Mouse (Mus musculus) liver, postnatal 0 days (tissue): ENCODE measurements around the gene Cep95. TPM values are rescaled to one million over a fixed set of nuclear protein-coding genes. Genes with fewer than 3 reads are reported as not detected.
A peak's percentile ranks its signal among the peaks of the same experiment; 100 is the strongest.

Experiments used
- ATAC-seq: fragments of 200-750 bp; cut with Nextera tagmentation; 2 replicates; pipeline ENCODE4 v1.8.0; 2017; ENCODE audit warnings: mild to moderate bottlenecking, moderate library complexity
- DNase-seq: peaks from one replicate; pipeline ENCODE4 v3.0.0-alpha.2; 2016
- H3K27ac ChIP-seq: fragments of 300-500 bp; sonication (generic); 2 replicates; pipeline ENCODE4 v1.5.1; 2014; ENCODE audit warnings: antibody characterized with exemption, moderate library complexity, mild to moderate bottlenecking, low read depth
- H3K27me3 ChIP-seq: fragments of 300-500 bp; sonication (generic); 2 replicates; pipeline ENCODE4 v1.6.1; 2014; ENCODE audit warnings: low read length, control low read depth, mixed read lengths; ENCODE audit not compliant: insufficient read depth
- H3K36me3 ChIP-seq: fragments of 300-500 bp; sonication (generic); replicated peaks from 2 replicates; pipeline ENCODE4 v1.6.1; 2014; ENCODE audit warnings: mild to moderate bottlenecking, control low read depth, low read length, moderate library complexity, mixed read lengths; ENCODE audit not compliant: insufficient read depth
- H3K4me1 ChIP-seq: fragments of 300-500 bp; sonication (generic); 2 replicates; pipeline ENCODE4 v1.6.1; 2014; ENCODE audit warnings: antibody characterized with exemption, mild to moderate bottlenecking, control low read depth; ENCODE audit not compliant: insufficient read depth
- H3K4me2 ChIP-seq: fragments of 300-500 bp; sonication (generic); 2 replicates; pipeline ENCODE4 v1.6.1; 2014; ENCODE audit warnings: low read depth, mild to moderate bottlenecking, low read length, moderate library complexity, mixed read lengths
- H3K4me3 ChIP-seq: fragments of 300-500 bp; sonication (generic); 2 replicates; pipeline ENCODE4 v1.5.1; 2014; ENCODE audit warnings: low read depth, low read length
- H3K9ac ChIP-seq: fragments of 300-500 bp; sonication (generic); replicated peaks from 2 replicates; pipeline ENCODE4 v1.6.1; 2014; ENCODE audit warnings: mild to moderate bottlenecking, moderate library complexity
- H3K9me3 ChIP-seq: fragments of 300-500 bp; sonication (generic); 2 replicates; pipeline ENCODE4 v1.6.1; 2016; ENCODE audit warnings: mild to moderate bottlenecking, control low read depth, low read length, mixed read lengths
- CTCF ChIP-seq: sonication (generic); IDR thresholded peaks from 2 replicates; pipeline ENCODE4 v1.5.1; 2016; ENCODE audit warnings: antibody characterized with exemption, low read depth
- EP300 ChIP-seq: IDR thresholded peaks from 2 replicates; pipeline ENCODE4 v1.6.1; 2016; ENCODE audit warnings: antibody characterized with exemption, low read depth, mild to moderate bottlenecking
- WGBS: fragments of 180-500 bp; shearing (Covaris S2); extraction: QIAGEN DNeasy Blood & Tissue Kit; methylation state at CpG from one replicate; pipeline ENCODE4 v1.1.7; 2014; ENCODE audit not compliant: insufficient replicate concordance; 5-methylcytosine and 5-hydroxymethylcytosine counted together
- polyA plus RNA-seq: library from polyadenylated mRNA; unstranded; fragments of >200 nt; fragmentation: Nextera tagmentation; extraction: Ambion mirVana; gene quantifications from 2 replicates; pipeline ENCODE4 v1.2.1, GENCODE M21; 2015

Gene Cep95
- polyA plus RNA-seq, 1 experiment from 2014 or later, result 5.1 TPM

- no peak overlapping the region for H3K9ac ChIP-seq
- 74% methylated on average over 1 of the region's 1 CpGs for WGBS
Observed at GRCm38 (mm10) chr11:106785043-106785442, 4.0 kb upstream of the Cep95 start.

DNA sequence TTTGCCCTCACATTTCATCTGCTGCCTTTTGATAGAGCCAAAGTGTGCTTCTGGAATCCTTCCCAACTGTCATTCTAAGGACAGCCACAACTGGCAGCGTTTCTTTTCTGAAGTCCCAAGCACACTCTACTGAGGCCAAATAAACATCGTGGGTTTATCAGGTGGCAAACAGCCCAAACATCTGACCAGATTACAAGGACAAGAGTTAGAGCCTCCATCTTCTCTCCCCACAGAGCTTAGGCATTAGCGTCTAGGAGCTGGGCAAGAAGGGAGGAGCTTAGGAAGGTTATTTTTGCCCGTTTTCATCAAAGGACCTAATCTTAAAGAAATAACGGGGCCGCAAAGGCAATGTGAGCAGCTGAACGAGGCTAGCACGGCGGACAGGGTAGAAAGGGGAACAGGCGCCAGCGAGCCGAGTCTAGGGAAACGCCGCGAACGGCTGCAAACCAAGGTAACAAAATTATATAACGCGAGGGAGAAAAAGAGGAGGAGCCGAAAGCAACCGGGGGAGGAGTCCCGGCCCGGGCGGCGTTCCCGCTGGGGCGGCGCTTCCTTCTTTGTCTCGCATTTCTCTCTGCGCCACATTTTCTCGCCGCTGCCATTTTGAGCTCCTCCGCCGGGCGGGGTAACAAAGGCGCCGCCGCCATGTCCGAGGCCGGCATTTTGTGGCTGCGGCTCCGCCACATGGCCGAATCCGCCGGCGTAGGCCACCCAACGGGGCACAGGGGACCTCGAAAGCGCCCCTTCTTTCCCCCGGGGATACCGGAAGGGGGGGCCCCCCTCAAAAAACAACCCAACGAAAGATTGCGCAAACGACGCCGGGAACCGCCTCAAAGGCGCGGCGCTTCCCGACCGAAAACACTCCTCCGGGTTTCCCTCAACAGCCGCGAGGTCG is 1.7 kb upstream of the Cep95 start:
- Histone ChIP-seq H3K36me3 (peaks cover 48% of the 10 kb centered on the region), H3K9ac (peak overlapping the region; percentile 99), H3K4me3 (peak overlapping the region; percentile 93), H3K4me1 (peaks cover 21% of the 10 kb centered on the region), H3K4me2 (peak overlapping the region; percentile 79), H3K9me3 (no peaks in the 10 kb centered on the region), H3K27ac (peak overlapping the region; percentile 100), H3K27me3 (no peaks in the 10 kb centered on the region)
- DNase-seq (peak; percentile 94), ATAC-seq (peak; percentile 28)
- 0% methylated on average over 65 of the region's 65 CpGs for WGBS
- TF ChIP-seq EP300 (no peak), CTCF (no peak)

More at GRCm38 (mm10) chr11:106785043-106785442, 4.0 kb upstream of the Cep95 start:
- no peak for DNase-seq
- Histone ChIP-seq H3K4me1 (peaks cover 19% of the 10 kb centered on the region), H3K27me3 (no peaks in the 10 kb centered on the region), H3K4me3 (no peak overlapping the region), H3K4me2 (no peak overlapping the region), H3K36me3 (peaks cover 66% of the 10 kb centered on the region), H3K9me3 (no peaks in the 10 kb centered on the region), H3K27ac (no peak overlapping the region)
- no peak for ATAC-seq
- TF ChIP-seq CTCF (no peak), EP300 (no peak)

- Histone ChIP-seq H3K36me3 (peaks cover 40% of the 10 kb centered on the region), H3K27ac (peak overlapping the region; percentile 100), H3K4me1 (peaks cover 21% of the 10 kb centered on the region), H3K9me3 (no peaks in the 10 kb centered on the region), H3K4me3 (peak overlapping the region; percentile 93), H3K27me3 (no peaks in the 10 kb centered on the region), H3K9ac (peak overlapping the region; percentile 99), H3K4me2 (peak overlapping the region; percentile 89)
- TF ChIP-seq CTCF (no peak), EP300 (no peak)
- under 1% methylated on average over 62 of the region's 79 CpGs for WGBS
- peak; percentile 83 for ATAC-seq
- DNase-seq, result peak; percentile 100
Observed at GRCm38 (mm10) chr11:106788026-106788774, 852 bp upstream of the Cep95 start.

- DNase-seq (no peak), ATAC-seq (no peak)
- Histone ChIP-seq H3K27me3 (no peaks in the 10 kb centered on the region), H3K9ac (peak overlapping the region; percentile 99), H3K9me3 (no peaks in the 10 kb centered on the region), H3K27ac (peak overlapping the region; percentile 100), H3K36me3 (peaks cover 31% of the 10 kb centered on the region), H3K4me2 (peak overlapping the region; percentile 89), H3K4me1 (peaks cover 21% of the 10 kb centered on the region), H3K4me3 (peak overlapping the region; percentile 93)
- no peak for TF ChIP-seq EP300
- TF ChIP-seq CTCF, result no peak
- 0% methylated on average over 6 of the region's 6 CpGs for WGBS
Observed at GRCm38 (mm10) chr11:106789649-106790048, 597 bp downstream of the Cep95 start.

DNA sequence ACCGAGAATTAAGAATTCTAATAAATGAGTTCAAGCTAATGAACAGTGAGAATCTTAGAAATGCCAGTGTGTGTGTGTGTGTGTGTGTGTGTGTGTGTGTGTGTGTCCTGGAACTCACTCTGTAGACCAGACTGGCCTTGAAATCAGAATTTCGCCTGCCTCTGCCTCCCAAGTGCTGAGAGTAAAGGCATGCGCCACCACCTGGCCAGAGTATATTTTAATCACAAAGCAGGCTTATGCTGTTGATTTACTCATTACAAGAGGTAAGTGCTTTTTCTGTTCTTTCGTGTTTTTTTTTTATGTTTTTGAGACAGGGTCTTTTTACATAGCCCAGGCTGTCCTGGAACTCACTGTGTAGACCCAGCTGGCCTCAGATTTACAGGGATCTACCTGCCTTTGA is 4.8 kb downstream of the Cep95 start:
- no peaks in the 10 kb centered on the region for H3K27me3 ChIP-seq
- H3K9ac ChIP-seq, result no peak overlapping the region
- H3K9me3 ChIP-seq, result no peaks in the 10 kb centered on the region
- TF ChIP-seq CTCF (peak; percentile 51), EP300 (no peak)
- WGBS, result 77% methylated on average over 4 of the region's 4 CpGs
- H3K4me2 ChIP-seq, result no peak overlapping the region
- DNase-seq (no peak), ATAC-seq (no peak)
- H3K4me3 ChIP-seq, result no peak overlapping the region
- peaks cover 9% of the 10 kb centered on the region for H3K4me1 ChIP-seq
- no peak overlapping the region for H3K27ac ChIP-seq
- peaks cover 26% of the 10 kb centered on the region for H3K36me3 ChIP-seq

- Histone ChIP-seq H3K27ac (no peak overlapping the region), H3K4me3 (no peak overlapping the region), H3K27me3 (no peaks in the 10 kb centered on the region), H3K4me2 (no peak overlapping the region), H3K9ac (no peak overlapping the region), H3K9me3 (no peaks in the 10 kb centered on the region), H3K4me1 (peaks cover 3% of the 10 kb centered on the region), H3K36me3 (peaks cover 31% of the 10 kb centered on the region)
- ATAC-seq (0 out of 2 replicates have a peak, but pooled peaks have one; percentile 10), DNase-seq (no peak)
- no peak for TF ChIP-seq CTCF
- TF ChIP-seq EP300, result peak; percentile 38; the same call in 1 of the 2 replicates
- 47% methylated on average over 9 of the region's 9 CpGs for WGBS
Observed at GRCm38 (mm10) chr11:106795679-106796078, 6.6 kb downstream of the Cep95 start.
